ENCODE assay signal across 5 mouse cellular contexts in genomic region chr13:117467407-117467806, GRCm38 (mm10).
"Had no signal": no experiment of that assay in that cellular context is flagged by ENCODE, and none has a peak within 500 bp of the region (broad histone marks: within the 10 kb centered on the region; RNA-seq: fewer than 3 reads in every experiment).

No protein-coding gene starts in this region.

- DNase-seq: kidney, postnatal 10 days; kidney, postnatal 4 days; left cerebral cortex, postnatal 4 days; lung, adult 18-20 months; thymus, postnatal 4 days had no signal
